Mouse (Mus musculus): ENCODE measurements around the gene Ssxb3. TPM values are rescaled to one million over a fixed set of nuclear protein-coding genes. Genes with fewer than 3 reads are reported as not detected.
"Not testable (repeated sequence)": the region's sequence is repeated elsewhere in the genome, so short reads cannot be mapped to it uniquely, and the experiment has no call there.

Ssxb3 gene
- not detected in 2 replicates for polyA plus RNA-seq (2014; fragmentation: Nextera tagmentation; extraction: Ambion mirVana)

DNA sequence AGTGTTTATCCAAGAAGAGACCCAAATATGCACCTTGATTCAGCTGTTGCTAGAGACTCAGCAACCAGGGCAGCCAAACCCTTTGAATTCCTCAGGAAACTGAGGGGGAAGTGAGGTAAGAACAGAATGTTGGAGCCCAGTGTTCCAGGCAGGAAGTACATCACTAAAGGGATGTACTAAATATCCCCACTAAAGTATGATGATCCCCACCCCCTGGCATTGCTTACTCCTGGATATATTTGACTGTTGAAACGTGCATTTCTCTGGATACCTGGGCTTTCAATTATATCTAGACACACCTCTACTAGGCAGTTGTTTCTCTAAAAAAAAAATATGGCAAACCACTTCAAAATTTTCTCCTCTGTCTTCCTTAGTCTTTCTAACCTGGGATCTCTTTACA is at the start of gene Ssxb3:
Gene Ssxb3 (minus strand): TSS at position 101 of the 400 bp plus-strand sequence.
- not testable (repeated sequence) for H3K36me3 ChIP-seq (ENCODE audit: control insufficient read depth, insufficient read depth, low read length); H3K27ac ChIP-seq (ENCODE audit: low read depth, low read length); H3K4me2 ChIP-seq; H3K4me3 ChIP-seq (ENCODE audit: low read depth, low read length); H3K27me3 ChIP-seq (ENCODE audit: control insufficient read depth, insufficient read depth, low read length); H3K4me1 ChIP-seq (ENCODE audit: control insufficient read depth, insufficient read depth, low read length); H3K9me3 ChIP-seq (replicated peaks; ENCODE audit: control insufficient read depth, low read length); H3K9ac ChIP-seq (ENCODE audit: low read depth, low read length); ATAC-seq (replicated peaks; ENCODE audit: insufficient number of reproducible peaks, low FRiP score, low TSS enrichment)
- WGBS (ENCODE audit: insufficient replicate concordance), result 16% methylated on average over 1 of the region's 1 CpGs

DNA sequence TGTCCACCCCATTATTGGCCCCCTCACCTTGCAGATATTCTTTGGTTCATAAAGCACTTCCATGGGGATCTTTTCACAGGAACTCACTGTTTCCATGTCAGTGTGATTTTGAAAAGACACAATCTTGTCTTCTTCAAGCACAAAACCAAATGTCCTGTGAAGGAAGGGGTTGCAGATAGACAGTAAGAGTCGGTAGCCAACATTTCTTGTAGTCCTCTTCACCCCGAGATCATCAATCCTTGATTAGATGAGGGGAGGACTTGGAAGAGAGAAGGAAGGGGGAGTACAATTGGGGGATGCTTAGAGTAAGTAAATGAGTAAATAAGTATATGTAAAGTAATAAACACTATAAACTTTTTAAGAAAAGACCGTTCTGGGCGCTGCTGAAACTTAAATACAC is 43.5 kb downstream of the Ssxb3 start, which contains the start of gene Ssxb6:
Gene Ssxb6 (minus strand): TSS at position 101 of the 400 bp plus-strand sequence.
- not testable (repeated sequence) for H3K36me3 ChIP-seq (ENCODE audit: control insufficient read depth, insufficient read depth, low read length); H3K4me3 ChIP-seq (ENCODE audit: low read depth, low read length); H3K9me3 ChIP-seq (replicated peaks; ENCODE audit: control insufficient read depth, low read length); ATAC-seq (replicated peaks; ENCODE audit: insufficient number of reproducible peaks, low FRiP score, low TSS enrichment); H3K4me2 ChIP-seq; H3K27ac ChIP-seq (ENCODE audit: low read depth, low read length); H3K9ac ChIP-seq (ENCODE audit: low read depth, low read length); H3K27me3 ChIP-seq (ENCODE audit: control insufficient read depth, insufficient read depth, low read length); H3K4me1 ChIP-seq (ENCODE audit: control insufficient read depth, insufficient read depth, low read length)
- 54% methylated on average over 4 of the region's 4 CpGs for WGBS (ENCODE audit: insufficient replicate concordance)

Other genes starting within 250 kb of the Ssxb3 start
- gene Ssxb9, start 224.8 kb downstream of the Ssxb3 start, polyA plus RNA-seq (2014; fragmentation: Nextera tagmentation; extraction: Ambion mirVana), result not detected in 2 replicates
- not detected in 2 replicates for gene Ssxb1, start 178.5 kb downstream of the Ssxb3 start, polyA plus RNA-seq (2014; fragmentation: Nextera tagmentation; extraction: Ambion mirVana)
- not detected in 2 replicates for gene Ssxb2, start 130.1 kb downstream of the Ssxb3 start, polyA plus RNA-seq (2014; fragmentation: Nextera tagmentation; extraction: Ambion mirVana)
- not detected in 2 replicates for gene Gm14459, start 66.9 kb downstream of the Ssxb3 start, polyA plus RNA-seq (2014; fragmentation: Nextera tagmentation; extraction: Ambion mirVana)
- gene Ssxb6, start 43.6 kb downstream of the Ssxb3 start, polyA plus RNA-seq (2014; fragmentation: Nextera tagmentation; extraction: Ambion mirVana), result not detected in 2 replicates
- not detected in 2 replicates for gene Ssxb8, start 99.0 kb upstream of the Ssxb3 start, polyA plus RNA-seq (2014; fragmentation: Nextera tagmentation; extraction: Ambion mirVana)
- not detected in 2 replicates for gene Ssx9, start 156.6 kb upstream of the Ssxb3 start, polyA plus RNA-seq (2014; fragmentation: Nextera tagmentation; extraction: Ambion mirVana)
- gene Ssxb5, start 211.9 kb upstream of the Ssxb3 start, polyA plus RNA-seq (2014; fragmentation: Nextera tagmentation; extraction: Ambion mirVana), result not detected in 2 replicates

Data from heart, embryonic 11.5 days (tissue).